Mouse (Mus musculus): ENCODE measurements around the gene Gm14401.
"Not testable (repeated sequence)": the region's sequence is repeated elsewhere in the genome, so short reads cannot be mapped to it uniquely, and the experiment has no call there.

The Gm14401 gene

DNA sequence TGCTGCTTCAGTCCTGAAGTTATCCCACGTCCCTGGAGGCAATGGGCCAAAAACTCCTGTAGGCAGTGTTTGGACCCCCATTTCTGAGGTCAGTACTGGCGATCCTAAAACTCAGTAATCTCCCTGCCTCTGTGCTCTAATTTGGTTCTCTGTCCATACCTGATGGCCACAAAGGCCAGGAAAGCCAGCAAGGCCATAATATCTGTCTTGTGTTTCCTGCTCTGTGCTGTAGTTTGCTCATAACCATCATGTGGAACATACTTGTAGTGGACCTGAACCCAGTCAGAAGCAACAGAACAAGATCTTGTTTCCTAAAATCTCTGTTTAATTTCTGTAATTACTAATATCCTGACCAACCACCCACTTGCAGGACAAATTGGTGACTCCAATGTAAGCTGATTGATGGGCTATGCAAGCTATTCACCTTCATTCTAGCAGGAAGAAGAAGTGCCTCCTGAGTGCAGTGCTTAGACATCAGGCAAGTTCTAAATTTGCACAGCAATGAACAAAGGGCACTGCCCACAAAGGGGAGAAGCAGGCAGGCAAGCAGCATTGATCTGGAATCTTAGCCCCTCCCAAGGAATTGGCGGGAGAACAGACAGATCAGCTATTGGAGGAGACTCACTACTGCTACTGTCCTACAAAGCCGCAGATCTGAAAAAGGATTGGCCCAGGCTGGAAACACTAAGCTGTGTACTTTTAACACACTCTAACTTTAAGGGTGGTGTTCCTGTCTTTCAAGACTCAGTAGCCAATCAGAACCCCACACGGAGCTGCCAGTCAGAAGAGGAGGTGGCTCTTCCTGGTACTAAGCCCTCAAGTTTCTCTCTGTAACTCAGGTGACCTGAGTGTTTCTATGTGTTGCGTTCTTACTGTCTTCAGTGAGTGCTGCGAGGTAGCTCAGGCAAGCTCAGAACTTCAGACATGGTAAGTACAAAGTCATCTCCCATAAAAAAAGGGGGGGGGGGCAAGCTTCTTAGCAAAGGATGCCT is at the start of gene Gm14401:
Gm14401 (plus strand) TSS at position 889 of the 992 bp plus-strand sequence.
- DNase-seq (ENCODE audit: low read depth, low spot score) = not testable (repeated sequence)

DNA sequence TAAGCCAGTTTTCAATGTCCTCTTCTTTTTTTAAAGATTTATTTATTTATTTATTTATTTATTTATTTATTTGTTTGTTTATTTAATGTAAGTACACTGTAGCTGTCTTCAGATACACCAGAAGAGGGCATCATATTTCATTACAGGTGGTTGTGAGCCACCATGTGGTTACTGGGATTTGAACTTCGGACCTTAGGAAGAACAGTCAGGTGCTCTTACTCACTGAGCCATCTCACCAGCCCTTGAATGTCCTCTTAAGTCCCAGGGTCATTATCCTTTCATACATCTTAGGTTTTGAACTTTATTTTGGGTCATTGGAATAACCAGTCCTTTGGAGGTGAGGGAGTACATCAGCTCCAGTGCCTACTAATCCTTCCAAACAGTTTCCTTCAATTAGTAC is 1.3 kb upstream of the Gm14401 start:
- DNase-seq (ENCODE audit: low read depth, low spot score) = not testable (repeated sequence)

DNA sequence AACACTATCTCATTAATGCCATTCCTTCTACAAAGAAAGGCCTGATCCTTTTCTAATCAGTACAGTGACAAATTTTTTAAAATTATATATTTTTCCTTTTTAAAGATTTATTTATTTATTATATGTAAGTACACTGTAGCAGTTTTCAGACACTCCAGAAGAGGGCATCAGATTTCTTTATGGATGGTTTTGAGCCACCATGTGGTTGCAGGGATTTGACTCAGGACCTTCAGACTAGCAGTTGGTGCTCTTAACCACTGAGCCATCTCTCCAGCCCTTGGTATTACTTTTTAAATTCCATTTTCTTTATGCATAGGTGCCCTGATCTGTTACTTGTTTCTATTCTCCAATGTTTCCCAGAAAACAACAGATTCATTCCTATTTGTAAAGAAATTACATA is 895 bp downstream of the Gm14401 start:
- not testable (repeated sequence) for DNase-seq (ENCODE audit: low read depth, low spot score)

DNA sequence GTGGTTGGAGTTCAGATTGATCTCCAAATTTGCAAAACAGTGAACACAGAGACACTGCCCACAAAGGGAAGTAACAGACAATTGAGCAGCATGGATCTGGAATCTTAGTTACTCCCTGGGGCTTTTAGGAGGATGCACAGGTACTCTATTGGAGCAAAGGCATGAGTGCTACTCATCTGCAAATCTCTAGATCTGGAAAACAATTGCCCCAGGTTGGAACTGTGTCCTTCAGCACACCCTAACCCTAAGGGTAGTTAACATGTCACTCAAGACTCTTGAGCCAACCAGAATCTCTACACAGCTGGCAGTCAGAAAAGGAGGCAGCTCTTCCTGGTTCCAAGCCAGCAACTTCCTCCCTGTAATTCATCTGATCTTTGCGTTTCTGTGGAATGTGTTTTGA is 5.7 kb downstream of the Gm14401 start:
- not testable (repeated sequence) for DNase-seq (ENCODE audit: low read depth, low spot score)

DNA sequence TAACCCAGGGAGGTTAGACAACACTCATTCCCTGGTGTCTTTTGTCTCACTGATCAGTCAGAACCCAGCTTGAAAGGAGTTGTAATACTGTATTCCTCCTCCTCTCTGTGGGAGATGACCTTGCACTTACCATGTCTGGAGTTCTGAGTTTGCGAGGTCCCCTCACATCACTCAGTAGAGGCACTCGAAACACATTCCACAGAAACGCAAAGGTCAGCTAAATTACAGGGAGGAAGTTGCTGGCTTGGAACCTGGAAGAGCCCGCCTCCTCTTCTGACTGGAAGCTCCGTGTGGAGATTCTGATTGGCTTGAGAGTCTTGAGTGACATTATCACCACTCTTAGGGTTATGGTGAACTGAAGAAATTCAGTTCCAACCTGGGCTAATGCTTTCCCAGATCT is 35.0 kb downstream of the Gm14401 start:
- not testable (repeated sequence) for DNase-seq (ENCODE audit: low read depth, low spot score)

DNA sequence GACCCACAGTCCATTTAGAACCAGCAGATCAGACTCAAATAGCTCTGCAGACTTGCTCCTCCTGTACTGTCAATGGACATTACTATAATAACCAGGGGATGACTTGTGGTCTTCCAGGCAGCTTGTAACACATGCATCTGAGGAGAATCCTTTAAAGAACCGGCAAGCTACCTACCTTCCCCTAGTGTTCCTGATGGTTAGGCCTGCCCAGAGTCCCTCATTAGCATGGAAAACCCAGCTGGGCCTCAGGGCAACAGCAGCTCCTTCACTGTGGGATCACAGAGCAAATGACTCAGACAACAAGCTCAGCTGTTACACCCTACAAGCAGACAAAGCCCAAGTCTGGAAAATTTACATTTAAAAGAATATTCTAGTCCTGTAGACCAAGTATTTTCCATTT is 55.0 kb downstream of the Gm14401 start:
- DNase-seq (ENCODE audit: low read depth, low spot score) = not testable (repeated sequence)

All from c-Kit-negative CD71-positive TER-119-positive erythroid progenitor cells, embryonic 14.5 days (primary cell).